Comparison of ENCODE assay signal across 9 mouse cellular contexts in the genomic region with DNA sequence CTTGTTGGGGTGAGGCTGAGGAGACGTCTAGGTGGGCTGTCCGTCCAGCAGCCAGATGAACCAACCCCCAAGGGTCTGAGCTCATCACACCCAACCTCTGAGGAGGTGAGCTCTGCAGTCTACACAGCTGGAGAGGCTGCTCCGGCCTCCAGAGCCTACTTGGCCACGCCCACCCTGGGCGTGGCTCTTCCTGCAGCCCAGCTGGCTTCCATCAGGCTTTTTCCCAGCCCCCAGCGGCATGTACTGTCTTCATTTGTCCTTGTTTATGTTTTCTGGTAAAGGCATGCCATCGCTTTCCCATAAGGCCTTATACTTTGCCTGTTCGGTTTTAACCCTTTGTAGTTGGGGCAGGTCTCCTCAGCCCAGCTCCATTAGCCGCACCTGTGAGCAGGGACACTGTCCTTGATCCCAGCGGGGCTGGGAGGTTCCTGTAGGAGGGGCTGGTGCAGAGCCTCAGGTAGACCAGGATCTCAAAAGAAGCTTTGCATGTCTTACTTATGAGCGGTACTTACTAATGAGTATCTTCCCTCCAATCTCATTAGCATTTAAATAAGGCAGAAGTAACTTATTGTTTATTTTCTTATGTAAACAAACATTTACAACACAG. TPM values are rescaled to one million over a fixed set of nuclear protein-coding genes. Genes with fewer than 3 reads are reported as not detected.
A peak's percentile ranks its signal among the peaks of the same experiment; 100 is the strongest.
DNase-seq lines count a peak whose midpoint lies in the region; ATAC-seq and TF ChIP-seq lines count a peak whose summit lies in the region.
"Had no signal": no experiment of that assay in that cellular context is flagged by ENCODE, and none has a peak within 500 bp of the region (broad histone marks: within the 10 kb centered on the region; RNA-seq: fewer than 3 reads in every experiment).

No protein-coding gene starts in this region.

- no peaks in the 10 kb centered on the region for H3K27me3 ChIP-seq in forebrain, embryonic 10.5 days (ENCODE audit: poor library complexity, severe bottlenecking)
- H3K27me3 ChIP-seq in forebrain, postnatal 0 days (ENCODE audit: insufficient read depth, low read length) = no peaks in the 10 kb centered on the region
- no peaks in the 10 kb centered on the region for H3K27me3 ChIP-seq in heart, adult 2 months (ENCODE audit: control insufficient read depth, insufficient read depth, low read length)
- H3K27me3 ChIP-seq in lung, embryonic 15.5 days = no peaks in the 10 kb centered on the region
- H3K27me3 ChIP-seq in stomach, embryonic 16.5 days (ENCODE audit: control insufficient read depth, insufficient read depth, low read length) = no peaks in the 10 kb centered on the region

- no peak; the same call in 1 of the 2 replicates for ATAC-seq in forebrain, postnatal 0 days
- ATAC-seq in lung, embryonic 15.5 days (ENCODE audit: borderline replicate concordance, extremely low read depth, low FRiP score, low TSS enrichment) = peak; percentile 74
- ATAC-seq in stomach, embryonic 16.5 days (ENCODE audit: insufficient read depth, low FRiP score) = peak; percentile 81

- peaks cover 33% of the 10 kb centered on the region for H3K4me1 ChIP-seq in forebrain, embryonic 10.5 days
- H3K4me1 ChIP-seq in forebrain, postnatal 0 days (ENCODE audit: insufficient read depth) = no peaks in the 10 kb centered on the region
- H3K4me1 ChIP-seq in heart, adult 2 months (ENCODE audit: control insufficient read depth, insufficient read depth, low read length) = peaks cover 13% of the 10 kb centered on the region; the same call in 1 of the 2 replicates
- H3K4me1 ChIP-seq in lung, embryonic 15.5 days = peaks cover 50% of the 10 kb centered on the region
- H3K4me1 ChIP-seq in stomach, embryonic 16.5 days (ENCODE audit: control insufficient read depth, insufficient read depth, low read length) = peaks cover 17% of the 10 kb centered on the region

- TF ChIP-seq EP300 in heart, adult 2 months (IDR thresholded peaks at IDR 0.05; ENCODE audit: insufficient read depth, low read depth, low read length) = no peak

- H3K9me3 ChIP-seq in forebrain, embryonic 10.5 days = no peaks in the 10 kb centered on the region
- H3K9me3 ChIP-seq in forebrain, postnatal 0 days (ENCODE audit: low read length) = no peaks in the 10 kb centered on the region
- no peaks in the 10 kb centered on the region for H3K9me3 ChIP-seq in lung, embryonic 15.5 days
- no peaks in the 10 kb centered on the region for H3K9me3 ChIP-seq in stomach, embryonic 16.5 days (replicated peaks; ENCODE audit: control insufficient read depth, low read length)

- intact Hi-C loops in heart, adult 2 months (cut with DNase I) = no loop called here
- intact Hi-C loops in left cerebral cortex, postnatal 36 days (cut with DNase I) = no loop called here

- H3K9ac ChIP-seq in forebrain, postnatal 0 days = no peak overlapping the region
- no peak overlapping the region for H3K9ac ChIP-seq in heart, adult 2 months (ENCODE audit: low read depth, low read length)
- H3K9ac ChIP-seq in lung, embryonic 15.5 days = no peak overlapping the region
- 0 out of 2 replicates have a peak overlapping the region, but pooled peaks have one; percentile 9 for H3K9ac ChIP-seq in stomach, embryonic 16.5 days (ENCODE audit: low read length)

- TF ChIP-seq POLR2A in heart, adult 2 months (IDR thresholded peaks at IDR 0.05; ENCODE audit: insufficient read depth, low read depth, low read length) = no peak

- no peaks in the 10 kb centered on the region for H3K79me2 ChIP-seq in heart, adult 2 months (replicated peaks; ENCODE audit: control insufficient read depth, insufficient read depth, low read length)

- no peaks in the 10 kb centered on the region for H3K36me3 ChIP-seq in forebrain, embryonic 10.5 days (replicated peaks)
- H3K36me3 ChIP-seq in forebrain, postnatal 0 days (ENCODE audit: insufficient read depth) = no peaks in the 10 kb centered on the region
- no peaks in the 10 kb centered on the region for H3K36me3 ChIP-seq in heart, adult 2 months (ENCODE audit: control insufficient read depth, insufficient read depth, low read length)
- no peaks in the 10 kb centered on the region for H3K36me3 ChIP-seq in lung, embryonic 15.5 days
- no peaks in the 10 kb centered on the region for H3K36me3 ChIP-seq in stomach, embryonic 16.5 days (ENCODE audit: control insufficient read depth, insufficient read depth, low read length)

- peak; percentile 51 for DNase-seq in forebrain, embryonic 10.5 days (ENCODE audit: extremely low spot score, low spot score)
- no peak for DNase-seq in forebrain, postnatal 0 days
- peak; percentile 51 to 52 for DNase-seq in heart, adult 2 months
- peak; percentile 40 for DNase-seq in kidney, adult 11 months
- DNase-seq in left cerebral cortex, adult 11 months (ENCODE audit: low spot score) = no peak
- no peak for DNase-seq in left cerebral cortex, postnatal 36 days (ENCODE audit: low spot score in 2 of 2)

- no peak overlapping the region for H3K4me2 ChIP-seq in forebrain, postnatal 0 days (ENCODE audit: low read depth)
- H3K4me2 ChIP-seq in lung, embryonic 15.5 days = peak overlapping the region; percentile 4; the same call in 1 of the 2 replicates
- peak overlapping the region; percentile 20 for H3K4me2 ChIP-seq in stomach, embryonic 16.5 days (ENCODE audit: low read depth, low read length)

- peak overlapping the region; percentile 51; the same call in 1 of the 2 replicates for H3K27ac ChIP-seq in forebrain, embryonic 10.5 days
- H3K27ac ChIP-seq in forebrain, postnatal 0 days (ENCODE audit: low read depth, low read length) = no peak overlapping the region
- no peak overlapping the region for H3K27ac ChIP-seq in heart, adult 2 months
- peak overlapping the region; percentile 93 for H3K27ac ChIP-seq in lung, embryonic 15.5 days
- peak overlapping the region; percentile 84 for H3K27ac ChIP-seq in stomach, embryonic 16.5 days (ENCODE audit: low read length)

- H3K4me3 ChIP-seq in forebrain, embryonic 10.5 days = peak overlapping the region; percentile 18; the same call in 1 of the 2 replicates
- H3K4me3 ChIP-seq in forebrain, postnatal 0 days (ENCODE audit: low read depth, low read length) = no peak overlapping the region
- H3K4me3 ChIP-seq in heart, adult 2 months = no peak overlapping the region
- no peak overlapping the region for H3K4me3 ChIP-seq in lung, embryonic 15.5 days
- H3K4me3 ChIP-seq in stomach, embryonic 16.5 days (replicated peaks; ENCODE audit: low read length) = 0 out of 2 replicates have a peak overlapping the region, but pooled peaks have one; percentile 1
- H3K4me3 ChIP-seq: erythroblast, embryonic 14.5 days had no signal

- 5% methylated on average over 11 of the region's 11 CpGs for WGBS in forebrain, embryonic 10.5 days
- 12% methylated on average over 11 of the region's 11 CpGs for WGBS in forebrain, postnatal 0 days
- WGBS in heart, adult 2 months = 26% methylated on average over 11 of the region's 11 CpGs
- WGBS in lung, embryonic 15.5 days = 4% methylated on average over 11 of the region's 11 CpGs
- WGBS in stomach, embryonic 16.5 days = 6% methylated on average over 11 of the region's 11 CpGs

- no peak for TF ChIP-seq CTCF in forebrain, postnatal 0 days (IDR thresholded peaks at IDR 0.05; ENCODE audit: low read depth)
- TF ChIP-seq CTCF in heart, adult 2 months (IDR thresholded peaks at IDR 0.05) = no peak

RNA-seq across cellular contexts. Expression of gene Fam170b, which starts 8.2 kb away (rescaled TPM):
- polyA plus RNA-seq in forebrain, embryonic 10.5 days (2016; fragmentation: Nextera tagmentation; extraction: Ambion mirVana) = not detected in 2 replicates
- total RNA-seq in forebrain, postnatal 0 days (2014; rRNA removed) = not detected in 2 replicates
- polyA plus RNA-seq in forebrain, postnatal 0 days (2015; fragmentation: Nextera tagmentation; extraction: Ambion mirVana) = not detected in 2 replicates
- not detected for total RNA-seq in heart, adult 2 months (2021)
- 0.09 and 0.10 TPM in 2 replicates for polyA plus RNA-seq in heart, adult 2 months (2012; rRNA removed)
- 0.11 and 0.13 TPM in 2 replicates for polyA plus RNA-seq in lung, embryonic 15.5 days (2015; fragmentation: Nextera tagmentation; extraction: Ambion mirVana)
- 0.05 TPM in 1 of 2 replicates, not detected in the other for polyA plus RNA-seq in stomach, embryonic 16.5 days (2015; fragmentation: Nextera tagmentation; extraction: Ambion mirVana)
- not detected for total RNA-seq in left cerebral cortex, postnatal 36 days (2021)
- polyA plus RNA-seq: erythroblast, embryonic 14.5 days had no signal

RNA-seq across cellular contexts. Expression of gene Vstm4, which starts 31.0 kb away (rescaled TPM):
- polyA plus RNA-seq in forebrain, embryonic 10.5 days (2016; fragmentation: Nextera tagmentation; extraction: Ambion mirVana) = 1.5 and 2.1 TPM in 2 replicates
- total RNA-seq in forebrain, postnatal 0 days (2014; rRNA removed) = 7.0 and 8.9 TPM in 2 replicates
- polyA plus RNA-seq in forebrain, postnatal 0 days (2015; fragmentation: Nextera tagmentation; extraction: Ambion mirVana) = 8.2 and 8.5 TPM in 2 replicates
- total RNA-seq in heart, adult 2 months (2021) = 10 to 100 TPM in 1 of 2 experiments, 1 to 10 TPM in 1; 9.2 to 11.7 TPM
- polyA plus RNA-seq in heart, adult 2 months (2012; rRNA removed) = 6.6 and 12.6 TPM in 2 replicates
- 60.1 and 62.8 TPM in 2 replicates for polyA plus RNA-seq in lung, embryonic 15.5 days (2015; fragmentation: Nextera tagmentation; extraction: Ambion mirVana)
- polyA plus RNA-seq in stomach, embryonic 16.5 days (2015; fragmentation: Nextera tagmentation; extraction: Ambion mirVana) = 38.5 and 38.6 TPM in 2 replicates
- 1 to 10 TPM; 3.1 to 4.5 TPM for total RNA-seq in left cerebral cortex, postnatal 36 days (2021)
- polyA plus RNA-seq: erythroblast, embryonic 14.5 days had no signal

RNA-seq across cellular contexts. Expression of gene Tmem273, which starts 39.8 kb away (rescaled TPM):
- polyA plus RNA-seq in forebrain, embryonic 10.5 days (2016; fragmentation: Nextera tagmentation; extraction: Ambion mirVana) = 0.37 and 0.62 TPM in 2 replicates
- total RNA-seq in forebrain, postnatal 0 days (2014; rRNA removed) = 0.31 TPM in 1 of 2 replicates, not detected in the other
- polyA plus RNA-seq in forebrain, postnatal 0 days (2015; fragmentation: Nextera tagmentation; extraction: Ambion mirVana) = 0.13 and 0.28 TPM in 2 replicates
- under 1 TPM; 0.50 to 0.86 TPM for total RNA-seq in heart, adult 2 months (2021)
- 1.1 and 1.3 TPM in 2 replicates for polyA plus RNA-seq in heart, adult 2 months (2012; rRNA removed)
- 0.77 and 0.98 TPM in 2 replicates for polyA plus RNA-seq in lung, embryonic 15.5 days (2015; fragmentation: Nextera tagmentation; extraction: Ambion mirVana)
- polyA plus RNA-seq in stomach, embryonic 16.5 days (2015; fragmentation: Nextera tagmentation; extraction: Ambion mirVana) = 1.5 and 1.6 TPM in 2 replicates
- under 1 TPM; 0.61 to 0.76 TPM for total RNA-seq in left cerebral cortex, postnatal 36 days (2021)
- polyA plus RNA-seq: erythroblast, embryonic 14.5 days had no signal

Comparison
In these comparisons a context has a peak if more than half of its experiments do, and no peak if none do; other contexts are left out.
1. DNase-seq: peak in forebrain, embryonic 10.5 days (single experiment), heart, adult 2 months (2 of 2) and kidney, adult 11 months (single experiment); none in forebrain, postnatal 0 days (single experiment), left cerebral cortex, adult 11 months (single experiment) and left cerebral cortex, postnatal 36 days (0 of 2).
2. H3K27ac ChIP-seq: peak in forebrain, embryonic 10.5 days (single experiment), lung, embryonic 15.5 days (single experiment) and stomach, embryonic 16.5 days (single experiment); none in forebrain, postnatal 0 days (single experiment) and heart, adult 2 months (single experiment).
3. H3K4me3 ChIP-seq: peak in forebrain, embryonic 10.5 days (single experiment) and stomach, embryonic 16.5 days (single experiment); none in forebrain, postnatal 0 days (single experiment), heart, adult 2 months (single experiment) and lung, embryonic 15.5 days (single experiment).